Mouse (Mus musculus): Measurements from ENCODE around the gene Msx2.

The Msx2 gene

GRCm38 (mm10) chr13:53465191-53465820 lies 7.6 kb downstream of the Msx2 start:
- DNase-seq (ENCODE audit: extremely low spot score, low read depth, low spot score): no peak

- no peak for DNase-seq (ENCODE audit: extremely low spot score, low read depth, low spot score)
Observed at GRCm38 (mm10) chr13:53464441-53465001, 8.4 kb downstream of the Msx2 start.

GRCm38 (mm10) chr13:53463946-53464345 lies 8.9 kb downstream of the Msx2 start:
- no peak for DNase-seq (ENCODE audit: extremely low spot score, low read depth, low spot score)

GRCm38 (mm10) chr13:53463037-53463436 lies 9.8 kb downstream of the Msx2 start:
- DNase-seq (ENCODE audit: extremely low spot score, low read depth, low spot score): no peak

- no peak for DNase-seq (ENCODE audit: extremely low spot score, low read depth, low spot score)
Observed at GRCm38 (mm10) chr13:53462649-53462970, 10.3 kb downstream of the Msx2 start.

GRCm38 (mm10) chr13:53461855-53462648 lies 10.8 kb downstream of the Msx2 start:
- no peak for DNase-seq (ENCODE audit: extremely low spot score, low read depth, low spot score)

GRCm38 (mm10) chr13:53461346-53461745 lies 11.5 kb downstream of the Msx2 start:
- no peak for DNase-seq (ENCODE audit: extremely low spot score, low read depth, low spot score)

- DNase-seq (ENCODE audit: extremely low spot score, low read depth, low spot score): no peak
Observed at GRCm38 (mm10) chr13:53458766-53459165, 14.1 kb downstream of the Msx2 start.

GRCm38 (mm10) chr13:53454794-53455672 lies 17.8 kb downstream of the Msx2 start:
- no peak for DNase-seq (ENCODE audit: extremely low spot score, low read depth, low spot score)

- no peak for DNase-seq (ENCODE audit: extremely low spot score, low read depth, low spot score)
Observed at GRCm38 (mm10) chr13:53453927-53454326, 18.9 kb downstream of the Msx2 start.

GRCm38 (mm10) chr13:53447609-53448008 lies 25.3 kb downstream of the Msx2 start:
- no peak for DNase-seq (ENCODE audit: extremely low spot score, low read depth, low spot score)

- no peak for DNase-seq (ENCODE audit: extremely low spot score, low read depth, low spot score)
Observed at GRCm38 (mm10) chr13:53443602-53444001, 29.3 kb downstream of the Msx2 start.

GRCm38 (mm10) chr13:53442168-53442980 lies 30.5 kb downstream of the Msx2 start:
- no peak for DNase-seq (ENCODE audit: extremely low spot score, low read depth, low spot score)

GRCm38 (mm10) chr13:53441307-53442028 lies 31.4 kb downstream of the Msx2 start:
- no peak for DNase-seq (ENCODE audit: extremely low spot score, low read depth, low spot score)

- no peak for DNase-seq (ENCODE audit: extremely low spot score, low read depth, low spot score)
Observed at GRCm38 (mm10) chr13:53439957-53440356, 32.9 kb downstream of the Msx2 start.

GRCm38 (mm10) chr13:53426507-53426906 lies 46.4 kb downstream of the Msx2 start:
- peak; percentile 91 for DNase-seq (ENCODE audit: extremely low spot score, low read depth, low spot score)

- no peak for DNase-seq (ENCODE audit: extremely low spot score, low read depth, low spot score)
Observed at GRCm38 (mm10) chr13:53421189-53421588, 51.7 kb downstream of the Msx2 start.

- DNase-seq (ENCODE audit: extremely low spot score, low read depth, low spot score): no peak
Observed at GRCm38 (mm10) chr13:53420741-53421140, 52.1 kb downstream of the Msx2 start.

GRCm38 (mm10) chr13:53419681-53420080 lies 53.2 kb downstream of the Msx2 start:
- no peak for DNase-seq (ENCODE audit: extremely low spot score, low read depth, low spot score)

- no peak for DNase-seq (ENCODE audit: extremely low spot score, low read depth, low spot score)
Observed at GRCm38 (mm10) chr13:53417701-53418100, 55.2 kb downstream of the Msx2 start.

Data from hindlimb bud, embryonic 11.5 days (tissue).